Mouse (Mus musculus): Measurements from ENCODE around the gene Mfsd2b.
"Not testable (repeated sequence)": the region's sequence is repeated elsewhere in the genome, so short reads cannot be mapped to it uniquely, and the experiment has no call there.

Gene Mfsd2b

GRCm38 (mm10) chr12:4874161-4874927, at the start of gene Mfsd2b:
Mfsd2b (minus strand) TSS chr12:4874359.
- DNase-seq: peak; percentile 47

GRCm38 (mm10) chr12:4917805-4918591, 43.8 kb upstream of the Mfsd2b start:
- no peak for DNase-seq

- peak; percentile 98 for DNase-seq
Measured at GRCm38 (mm10) chr12:4916994-4917804, 43.0 kb upstream of the Mfsd2b start, which contains the start of gene Atad2b. Atad2b (plus strand) TSS chr12:4917353.

GRCm38 (mm10) chr12:4914944-4915343, 40.8 kb upstream of the Mfsd2b start:
- DNase-seq: no peak

- no peak for DNase-seq
Measured at GRCm38 (mm10) chr12:4914441-4914840, 40.3 kb upstream of the Mfsd2b start.

GRCm38 (mm10) chr12:4911716-4912115, 37.6 kb upstream of the Mfsd2b start:
- DNase-seq: no peak

GRCm38 (mm10) chr12:4910496-4910895, 36.3 kb upstream of the Mfsd2b start:
- not testable (repeated sequence) for DNase-seq

- DNase-seq: no peak
Measured at GRCm38 (mm10) chr12:4908391-4908790, 34.2 kb upstream of the Mfsd2b start.

GRCm38 (mm10) chr12:4906951-4907906, 33.1 kb upstream of the Mfsd2b start, which contains the start of gene Ubxn2a:
Ubxn2a (minus strand) TSS chr12:4907705.
- DNase-seq: peak; percentile 95

- DNase-seq: no peak
Measured at GRCm38 (mm10) chr12:4906476-4906875, 32.3 kb upstream of the Mfsd2b start.

GRCm38 (mm10) chr12:4905946-4906345, 31.8 kb upstream of the Mfsd2b start:
- peak; percentile 33 for DNase-seq

- no peak for DNase-seq
Measured at GRCm38 (mm10) chr12:4898024-4898423, 23.9 kb upstream of the Mfsd2b start.

GRCm38 (mm10) chr12:4889891-4890290, 15.7 kb upstream of the Mfsd2b start:
- DNase-seq: no peak

- no peak for DNase-seq
Measured at GRCm38 (mm10) chr12:4889251-4889650, 15.1 kb upstream of the Mfsd2b start.

- no peak for DNase-seq
Measured at GRCm38 (mm10) chr12:4888739-4889138, 14.6 kb upstream of the Mfsd2b start.

- DNase-seq: not testable (repeated sequence)
Measured at GRCm38 (mm10) chr12:4886581-4886980, 12.4 kb upstream of the Mfsd2b start.

- no peak for DNase-seq
Measured at GRCm38 (mm10) chr12:4885062-4885461, 10.9 kb upstream of the Mfsd2b start.

- no peak for DNase-seq
Measured at GRCm38 (mm10) chr12:4882086-4882485, 7.9 kb upstream of the Mfsd2b start.

- DNase-seq: no peak
Measured at GRCm38 (mm10) chr12:4879048-4879447, 4.9 kb upstream of the Mfsd2b start.

GRCm38 (mm10) chr12:4878296-4878783, 4.2 kb upstream of the Mfsd2b start:
- no peak for DNase-seq

GRCm38 (mm10) chr12:4875623-4876022, 1.5 kb upstream of the Mfsd2b start:
- no peak for DNase-seq

GRCm38 (mm10) chr12:4873531-4873930, 628 bp downstream of the Mfsd2b start:
- DNase-seq: no peak
